Mouse (Mus musculus) small intestine, adult 2 months (tissue): ENCODE measurements around the gene Dok1. TPM values are rescaled to one million over a fixed set of nuclear protein-coding genes. Genes with fewer than 3 reads are reported as not detected.

Source experiments
- H3K27ac ChIP-seq: fragments of 200-500 bp; 2 replicates; pipeline ENCODE4 v1.5.1; 2012; ENCODE audit warnings: low read depth, low read length, control low read depth, inconsistent platforms; ENCODE audit not compliant: insufficient read depth
- H3K27me3 ChIP-seq: fragments of 200-500 bp; 2 replicates; pipeline ENCODE4 v1.6.1; 2012; ENCODE audit warnings: mild to moderate bottlenecking, moderate library complexity, low read length, inconsistent platforms; ENCODE audit not compliant: control insufficient read depth, insufficient read depth
- H3K36me3 ChIP-seq: fragments of 200-500 bp; 2 replicates; pipeline ENCODE4 v1.6.1; 2012; ENCODE audit warnings: mild to moderate bottlenecking, low read length, control low read depth, inconsistent platforms; ENCODE audit not compliant: control insufficient read depth, insufficient read depth
- H3K4me1 ChIP-seq: fragments of 200-500 bp; 2 replicates; pipeline ENCODE4 v1.6.1; 2012; ENCODE audit warnings: low read length, inconsistent platforms, mixed read lengths; ENCODE audit not compliant: control insufficient read depth, insufficient read depth, insufficient read length
- H3K4me3 ChIP-seq: fragments of 200-500 bp; 2 replicates; pipeline ENCODE4 v1.5.1; 2012; ENCODE audit warnings: low read depth, mild to moderate bottlenecking, control low read depth, inconsistent platforms, low read length, moderate library complexity
- CTCF ChIP-seq: fragments of 200-500 bp; IDR thresholded peaks from 2 replicates; pipeline ENCODE4 v1.5.1; 2012; ENCODE audit warnings: low read depth, mild to moderate bottlenecking, control low read depth, inconsistent platforms, low read length, moderate library complexity, mixed read lengths; ENCODE audit not compliant: insufficient replicate concordance, insufficient read length; ENCODE audit errors: extremely low read depth
- POLR2A ChIP-seq: fragments of 200-500 bp; IDR thresholded peaks from 2 replicates; pipeline ENCODE4 v1.6.1; 2012; ENCODE audit warnings: low read depth, mild to moderate bottlenecking, control low read depth, inconsistent platforms, low read length, moderate library complexity
- WGBS: fragments of 180-500 bp; shearing (Covaris S2); methylation state at CpG from one replicate; pipeline ENCODE4 v1.1.7; 2018; 5-methylcytosine and 5-hydroxymethylcytosine counted together
- polyA plus RNA-seq: library from polyadenylated mRNA; depleted of rRNA; stranded (reverse); fragments of >200 nt; gene quantifications from 2 replicates; pipeline ENCODE4 v1.2.3, GENCODE M21; 2012

Gene Dok1
- polyA plus RNA-seq, 1 experiment, result 6.1 TPM

GRCm38 (mm10) chr6:83070311-83071219, 37.3 kb upstream of the Dok1 start:
- 2% methylated on average over 58 of the region's 58 CpGs for WGBS
- Histone ChIP-seq H3K4me1 (peaks cover 22% of the 10 kb centered on the region), H3K27me3 (peaks cover 56% of the 10 kb centered on the region), H3K27ac (no peak overlapping the region), H3K36me3 (peaks cover 5% of the 10 kb centered on the region; the same call in 1 of the 2 replicates), H3K4me3 (peak overlapping the region; percentile 31; the same call in 1 of the 2 replicates)
- no peak for TF ChIP-seq CTCF
- TF ChIP-seq POLR2A, result no peak

GRCm38 (mm10) chr6:83070247-83070310, 36.8 kb upstream of the Dok1 start, which contains the start of gene Tlx2:
TSS of gene Tlx2 (minus strand) at chr6:83070293.
- H3K27ac ChIP-seq, result no peak within 1 kb of the TSS
- peak within 1 kb of the TSS; percentile 41 for H3K4me3 ChIP-seq
- peaks cover 58% of the 10 kb centered on the region for H3K27me3 ChIP-seq
- peaks cover 7% of the 10 kb centered on the region; the same call in 1 of the 2 replicates for H3K36me3 ChIP-seq
- peaks cover 22% of the 10 kb centered on the region for H3K4me1 ChIP-seq
- WGBS, result 2% methylated on average over 10 of the region's 10 CpGs
- TF ChIP-seq POLR2A, result no peak
- TF ChIP-seq CTCF, result no peak

- H3K4me1 ChIP-seq, result peaks cover 22% of the 10 kb centered on the region
- TF ChIP-seq POLR2A (no peak), CTCF (no peak)
- H3K27me3 ChIP-seq, result peaks cover 62% of the 10 kb centered on the region
- peaks cover 7% of the 10 kb centered on the region; the same call in 1 of the 2 replicates for H3K36me3 ChIP-seq
- WGBS, result 3% methylated on average over 69 of the region's 69 CpGs
- peak overlapping the region; percentile 41 for H3K4me3 ChIP-seq
- H3K27ac ChIP-seq, result no peak overlapping the region
Measured at GRCm38 (mm10) chr6:83069488-83070246, 36.4 kb upstream of the Dok1 start.

- Histone ChIP-seq H3K4me3 (peak overlapping the region; percentile 41), H3K4me1 (peaks cover 22% of the 10 kb centered on the region), H3K36me3 (peaks cover 7% of the 10 kb centered on the region; the same call in 1 of the 2 replicates), H3K27me3 (peaks cover 62% of the 10 kb centered on the region), H3K27ac (no peak overlapping the region)
- 2% methylated on average over 81 of the region's 81 CpGs for WGBS
- no peak for TF ChIP-seq CTCF
- TF ChIP-seq POLR2A, result no peak; the same call in 1 of the 2 replicates
Measured at GRCm38 (mm10) chr6:83068706-83069487, 35.6 kb upstream of the Dok1 start.

GRCm38 (mm10) chr6:83068221-83068620, 35.0 kb upstream of the Dok1 start:
- Histone ChIP-seq H3K4me3 (peak overlapping the region; percentile 41), H3K36me3 (peaks cover 7% of the 10 kb centered on the region; the same call in 1 of the 2 replicates), H3K4me1 (peaks cover 22% of the 10 kb centered on the region), H3K27ac (no peak overlapping the region), H3K27me3 (peaks cover 62% of the 10 kb centered on the region)
- 31% methylated on average over 8 of the region's 8 CpGs for WGBS
- no peak for TF ChIP-seq POLR2A
- TF ChIP-seq CTCF, result no peak

- WGBS, result 77% methylated on average over 6 of the region's 6 CpGs
- TF ChIP-seq POLR2A, result no peak
- no peak for TF ChIP-seq CTCF
- Histone ChIP-seq H3K4me1 (peaks cover 22% of the 10 kb centered on the region), H3K27ac (no peak overlapping the region), H3K27me3 (peaks cover 47% of the 10 kb centered on the region), H3K36me3 (peaks cover 8% of the 10 kb centered on the region; the same call in 1 of the 2 replicates), H3K4me3 (no peak overlapping the region)
Measured at GRCm38 (mm10) chr6:83066441-83066840, 33.2 kb upstream of the Dok1 start.

GRCm38 (mm10) chr6:83065995-83066394, 32.7 kb upstream of the Dok1 start:
- peaks cover 8% of the 10 kb centered on the region; the same call in 1 of the 2 replicates for H3K36me3 ChIP-seq
- H3K4me1 ChIP-seq, result peaks cover 18% of the 10 kb centered on the region
- H3K27me3 ChIP-seq, result peaks cover 43% of the 10 kb centered on the region
- TF ChIP-seq POLR2A (no peak), CTCF (no peak)
- no peak overlapping the region for H3K27ac ChIP-seq
- no peak overlapping the region for H3K4me3 ChIP-seq
- 68% methylated on average over 8 of the region's 8 CpGs for WGBS
